Mouse (Mus musculus): Measurements from ENCODE around the gene Wdr24. TPM values are rescaled to one million over a fixed set of nuclear protein-coding genes. Genes with fewer than 3 reads are reported as not detected.

The Wdr24 gene
- total RNA-seq, 2 experiments from 2014 or later, result 20.4 to 24.6 TPM

DNA sequence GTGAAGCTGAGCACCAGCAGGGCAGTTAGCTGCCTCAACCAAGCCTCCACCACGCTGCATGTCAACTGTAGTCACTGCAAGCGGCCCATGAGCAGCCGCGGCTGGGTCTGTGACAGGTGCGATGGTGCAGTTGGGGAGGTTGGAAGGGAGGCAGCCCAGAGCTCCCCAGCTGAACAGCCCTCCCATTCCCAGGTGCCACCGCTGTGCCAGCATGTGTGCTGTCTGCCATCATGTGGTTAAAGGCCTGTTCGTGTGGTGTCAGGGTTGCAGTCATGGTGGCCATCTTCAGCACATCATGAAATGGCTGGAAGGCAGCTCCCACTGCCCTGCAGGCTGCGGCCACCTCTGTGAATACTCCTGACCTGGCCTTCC lies 4.8 kb downstream of the Wdr24 start:
- intact Hi-C loops (cut with DNase I), result no loop called here
- peak in 1 of 2 experiments; percentile 45 for DNase-seq (ENCODE audit: extremely low spot score in 1 of 2, low spot score in 2 of 2)

DNA sequence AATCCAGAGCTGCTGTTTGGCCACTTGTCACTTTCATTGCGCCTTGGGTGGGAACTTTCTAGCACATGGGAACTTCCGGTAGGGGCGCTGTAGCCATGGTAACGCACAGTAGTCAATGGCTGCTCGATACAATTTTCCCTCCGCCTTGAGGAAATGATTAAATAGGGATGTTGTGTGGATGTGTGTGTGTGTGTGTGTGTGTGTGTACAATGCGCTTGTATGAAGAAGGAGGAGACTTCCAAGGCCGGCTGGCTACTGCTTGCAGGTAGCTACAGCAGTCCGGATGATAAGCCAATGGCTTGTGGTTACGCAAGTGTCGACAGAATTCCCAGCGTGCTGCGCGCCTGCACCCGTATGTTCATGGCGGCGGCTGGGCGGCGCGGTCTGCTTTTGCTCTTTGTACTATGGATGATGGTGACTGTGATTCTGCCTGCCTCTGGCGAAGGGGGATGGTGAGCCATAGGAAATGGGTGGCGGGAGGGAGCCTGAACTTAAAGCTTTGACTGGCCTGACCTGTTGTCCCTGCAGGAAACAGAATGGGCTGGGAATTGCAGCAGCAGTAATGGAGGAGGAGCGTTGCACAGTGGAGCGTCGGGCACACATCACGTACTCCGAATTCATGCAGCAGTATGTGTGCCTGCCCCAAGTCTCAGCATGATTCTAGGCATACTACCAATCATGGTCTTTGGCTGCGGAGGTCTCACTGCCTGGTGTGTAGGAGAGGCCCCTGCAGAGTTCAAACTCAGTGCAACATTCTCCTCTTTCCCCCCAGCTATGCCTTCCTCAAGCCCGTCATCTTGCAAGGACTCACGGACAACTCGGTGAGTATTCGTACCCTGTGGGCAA lies 5.5 kb downstream of the Wdr24 start, which contains the start of gene Jmjd8:
TSS of gene Jmjd8 (plus strand) at position 156 of the 846 bp plus-strand sequence.
- peak; percentile 78 to 87 for DNase-seq (ENCODE audit: extremely low spot score in 1 of 2, low spot score in 2 of 2)
- intact Hi-C loops (cut with DNase I), result no loop called here

DNA sequence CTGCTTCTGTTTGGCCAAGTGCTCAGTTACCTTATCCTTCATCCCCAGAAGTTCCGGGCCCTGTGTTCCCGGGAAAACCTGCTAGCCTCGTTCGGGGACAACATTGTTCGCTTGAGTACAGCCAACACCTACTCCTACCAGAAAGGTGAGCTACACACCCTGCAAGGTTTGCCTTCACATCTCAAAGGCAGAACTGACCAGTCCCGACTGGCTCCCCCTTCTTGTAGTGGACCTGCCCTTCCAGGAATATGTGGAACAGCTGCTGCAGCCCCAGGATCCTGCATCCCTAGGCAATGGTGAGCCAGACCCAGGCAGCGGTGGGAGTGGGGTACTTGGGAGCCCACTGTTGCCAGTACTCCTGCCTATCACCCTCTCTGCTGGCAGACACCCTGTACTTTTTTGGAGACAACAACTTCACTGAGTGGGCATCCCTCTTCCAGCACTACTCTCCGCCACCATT lies 6.2 kb downstream of the Wdr24 start:
- DNase-seq (ENCODE audit: extremely low spot score in 1 of 2, low spot score in 2 of 2), result peak in 1 of 2 experiments; percentile 26
- intact Hi-C loops (cut with DNase I), result no loop called here

DNA sequence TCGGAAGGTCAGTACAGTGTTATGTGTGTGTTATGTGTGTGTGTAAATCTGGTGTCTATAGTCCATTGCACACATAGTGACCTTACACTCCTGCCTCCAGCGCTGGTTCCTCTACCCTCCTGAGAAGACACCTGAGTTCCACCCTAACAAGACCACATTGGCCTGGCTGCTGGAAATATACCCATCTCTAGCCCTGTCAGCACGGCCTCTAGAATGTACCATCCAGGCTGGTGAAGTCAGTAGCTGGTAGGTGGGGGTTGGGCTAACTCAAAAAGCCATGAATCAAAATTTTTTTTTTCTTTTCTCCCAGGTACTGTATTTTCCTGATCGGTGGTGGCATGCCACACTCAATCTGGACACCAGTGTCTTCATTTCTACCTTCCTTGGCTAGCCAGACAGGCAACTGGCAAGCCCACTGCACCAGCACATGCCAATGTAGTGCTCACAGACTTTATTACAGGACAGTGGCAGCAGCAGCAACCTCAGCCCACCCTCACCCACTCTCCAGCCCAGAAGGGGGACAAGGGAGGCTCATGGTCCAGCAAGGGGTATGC lies 6.8 kb downstream of the Wdr24 start:
- intact Hi-C loops (cut with DNase I), result no loop called here
- DNase-seq (ENCODE audit: extremely low spot score in 1 of 2, low spot score in 2 of 2), result no peak

DNA sequence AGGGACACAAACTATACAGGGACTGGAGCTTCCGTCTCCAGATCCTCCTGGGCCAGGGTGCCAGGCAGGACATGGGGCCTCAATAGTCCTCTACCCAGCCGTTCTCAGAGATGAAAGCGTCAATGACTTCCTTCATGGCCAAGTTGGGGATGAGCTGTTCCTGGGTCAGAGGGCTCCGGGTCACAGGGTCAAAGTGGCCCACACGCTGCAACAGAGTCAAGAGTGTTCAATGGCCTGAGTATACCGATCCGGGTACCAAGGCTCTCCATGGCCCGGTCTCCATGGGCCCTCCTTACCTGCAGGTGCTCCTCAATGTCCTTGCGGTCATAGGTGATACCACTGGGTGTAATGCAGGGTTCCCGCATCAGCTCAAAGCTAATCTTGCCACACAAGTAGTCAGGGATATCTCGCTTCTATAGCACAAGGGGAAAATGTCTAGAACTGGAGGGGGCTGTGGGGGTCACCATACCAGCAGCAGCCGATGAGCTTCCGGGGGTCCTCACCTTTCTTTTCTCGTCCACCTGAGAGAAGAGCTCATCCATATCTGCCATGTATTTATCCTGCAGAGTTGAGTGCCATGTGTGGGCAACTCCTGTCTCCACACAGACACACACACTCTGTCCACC lies 7.5 kb downstream of the Wdr24 start:
- no peak for DNase-seq (ENCODE audit: extremely low spot score in 1 of 2, low spot score in 2 of 2)
- intact Hi-C loops (cut with DNase I), result no loop called here

DNA sequence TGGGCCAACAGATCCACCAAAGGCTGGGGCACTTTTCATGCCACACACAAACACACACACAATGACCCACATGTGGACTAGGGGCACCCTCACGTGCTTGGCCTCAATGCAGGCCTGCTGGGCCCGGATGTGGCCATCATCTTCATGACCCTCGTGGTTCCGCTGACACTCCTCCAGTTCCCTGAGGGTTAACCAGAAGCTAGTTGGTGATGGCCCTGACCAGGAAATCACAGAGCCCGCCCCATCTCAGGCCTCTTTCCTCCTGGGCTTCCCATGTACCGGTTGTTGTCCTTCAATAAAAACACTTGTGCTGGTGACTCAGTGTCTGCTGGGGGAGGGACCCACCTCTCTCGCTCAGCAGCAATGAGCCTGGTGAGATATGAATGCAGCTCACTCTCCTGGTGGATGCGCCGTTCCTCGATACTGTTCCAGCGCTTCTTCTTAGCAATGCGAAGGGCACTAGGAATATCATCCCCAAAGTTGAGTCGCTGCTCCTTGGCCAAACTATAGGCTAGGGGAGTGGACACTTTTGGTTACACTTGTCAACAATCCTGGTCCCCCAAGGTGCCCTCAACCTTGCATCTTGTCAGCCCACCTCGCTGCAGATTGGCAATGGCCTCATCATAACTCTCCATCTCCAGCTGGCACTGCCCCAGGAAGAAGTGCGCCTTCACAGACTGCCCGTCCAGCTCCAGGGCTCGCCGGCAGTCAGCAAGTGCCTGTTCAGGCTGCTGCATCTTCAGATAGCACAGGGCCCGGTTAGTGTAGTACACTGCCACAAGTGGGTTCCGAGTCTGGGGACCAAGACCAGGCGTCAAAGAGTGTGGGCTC lies 8.2 kb downstream of the Wdr24 start:
- intact Hi-C loops (cut with DNase I), result no loop called here
- DNase-seq (ENCODE audit: extremely low spot score in 1 of 2, low spot score in 2 of 2), result peak in 1 of 2 experiments; percentile 70

DNA sequence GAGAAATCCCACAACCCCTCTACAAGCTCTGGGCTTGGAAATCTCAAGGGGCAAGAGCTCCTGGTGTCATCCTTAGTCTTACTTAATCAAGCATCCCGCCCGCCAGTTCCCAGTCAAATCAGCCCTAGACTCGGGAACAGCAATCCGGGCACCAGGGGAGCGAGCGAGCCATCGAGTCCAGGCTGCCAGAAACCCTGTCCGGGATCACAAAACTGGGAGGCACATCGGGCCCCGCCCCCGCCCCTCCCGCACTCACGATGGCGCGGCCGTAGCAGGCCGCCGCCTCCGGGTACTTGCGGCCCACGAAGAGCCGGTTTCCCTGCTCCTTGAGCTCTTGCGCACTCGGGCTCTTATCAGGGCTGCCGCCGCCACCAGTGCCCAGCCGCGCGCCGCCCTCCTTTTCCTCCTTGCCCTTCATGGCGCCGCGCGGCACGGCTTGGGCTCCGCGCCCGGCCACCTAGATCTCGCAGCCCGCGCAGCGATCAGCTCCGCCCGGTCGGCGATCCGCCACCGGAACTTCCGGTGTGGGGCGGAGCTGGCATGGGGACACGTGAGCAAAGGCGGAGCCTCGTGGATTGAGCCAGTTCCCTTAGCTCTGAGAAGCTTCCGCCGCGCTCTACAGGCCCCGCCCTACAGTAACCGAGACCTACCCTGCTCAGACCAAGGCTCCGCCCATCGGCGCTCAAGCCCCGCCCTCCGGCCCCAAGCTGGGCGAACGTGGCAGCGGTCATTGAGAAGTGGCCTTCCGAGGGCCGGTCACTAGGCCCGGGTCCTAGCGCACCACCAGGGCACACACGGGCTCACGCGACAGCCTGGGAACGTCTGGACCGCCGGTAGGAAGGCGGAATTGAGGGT lies 9.2 kb downstream of the Wdr24 start:
- intact Hi-C loops (cut with DNase I), result no loop called here
- DNase-seq (ENCODE audit: extremely low spot score in 1 of 2, low spot score in 2 of 2), result peak; percentile 98 to 100

DNA sequence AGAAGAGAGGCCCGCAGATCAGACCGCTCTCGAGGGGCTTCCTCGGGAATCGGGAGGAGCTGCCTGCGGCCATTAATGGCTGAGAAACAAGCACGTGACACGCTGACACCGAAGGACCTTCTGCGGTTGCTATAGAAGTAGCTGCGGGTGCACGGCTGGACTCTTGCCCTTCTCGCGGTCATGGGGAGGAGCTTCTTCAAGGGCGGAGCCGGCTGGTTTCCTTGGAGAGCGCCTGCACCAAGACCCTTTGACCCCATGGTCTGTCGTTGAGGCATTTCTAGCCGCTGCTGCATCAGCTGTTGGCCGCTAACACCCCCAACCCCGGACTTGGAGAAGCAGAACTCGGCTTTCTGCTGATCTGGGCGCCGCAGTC lies 9.8 kb downstream of the Wdr24 start, which contains the start of gene Stub1:
TSS of gene Stub1 (minus strand) at position 114 of the 373 bp plus-strand sequence.
- intact Hi-C loops (cut with DNase I), result no loop called here
- DNase-seq (ENCODE audit: extremely low spot score in 1 of 2, low spot score in 2 of 2), result peak; percentile 87 to 93

DNA sequence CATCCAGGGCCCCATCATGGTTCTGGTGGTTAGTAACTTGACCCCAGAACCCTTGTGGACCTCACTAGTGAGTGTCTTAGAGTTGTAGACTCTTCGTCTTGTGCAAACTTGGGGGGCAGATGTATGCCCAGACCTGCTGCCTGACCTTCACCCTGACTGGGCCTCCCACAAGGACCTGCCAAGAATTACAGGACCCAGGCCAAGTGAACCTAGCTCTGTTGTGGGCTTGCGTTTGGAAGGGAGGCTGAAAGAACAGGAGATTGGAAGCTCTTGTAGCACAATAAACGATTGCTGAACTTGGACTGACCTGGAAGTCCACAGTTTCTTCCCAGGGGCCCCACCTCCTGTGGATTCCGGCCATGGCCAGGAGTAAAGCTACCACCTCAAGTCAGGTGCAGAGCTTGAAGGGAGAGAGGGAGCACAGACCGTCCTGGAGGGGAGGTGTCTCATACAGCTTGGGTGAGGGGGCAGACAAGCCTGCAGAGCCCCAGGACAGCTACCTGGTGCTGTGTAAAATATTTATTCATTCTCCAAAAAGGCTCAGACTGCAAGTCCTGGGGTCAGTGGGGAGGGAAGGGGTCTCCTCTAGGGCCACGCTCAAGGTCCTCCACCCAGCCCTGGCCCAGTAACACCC lies 10.7 kb downstream of the Wdr24 start:
- peak in 1 of 2 experiments; percentile 32 for DNase-seq (ENCODE audit: extremely low spot score in 1 of 2, low spot score in 2 of 2)
- intact Hi-C loops (cut with DNase I), result no loop called here

DNA sequence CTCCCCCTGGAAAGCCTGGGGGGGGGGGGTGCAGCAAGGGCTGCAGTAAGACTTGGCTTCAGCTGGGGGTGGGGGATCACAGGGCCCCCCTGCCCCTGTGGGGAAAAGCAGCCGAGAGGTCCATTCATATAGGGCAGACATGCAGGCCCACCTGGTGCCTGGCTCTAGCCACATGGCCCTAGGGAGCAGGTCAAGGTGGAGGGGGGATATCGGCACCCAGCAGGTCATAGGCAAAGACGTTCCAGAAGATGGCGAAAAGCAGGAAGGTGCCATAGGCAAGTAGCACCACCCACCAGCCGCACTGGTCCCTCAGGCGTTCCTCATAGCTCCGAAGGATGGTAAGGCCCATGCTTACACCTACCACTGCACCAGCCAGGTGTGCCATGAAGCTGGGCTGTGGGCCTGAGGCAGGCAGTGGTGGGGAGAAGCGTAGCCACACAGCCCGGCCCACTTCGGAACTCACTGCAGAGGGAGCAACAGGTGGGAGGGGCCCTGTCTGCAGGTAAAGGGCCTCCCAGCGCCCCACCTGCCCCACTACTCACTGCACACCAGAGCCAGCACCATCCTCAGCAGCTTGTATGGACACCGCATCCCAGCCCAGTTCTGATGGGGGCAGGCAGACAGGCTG lies 11.3 kb downstream of the Wdr24 start:
- intact Hi-C loops (cut with DNase I), result no loop called here

DNA sequence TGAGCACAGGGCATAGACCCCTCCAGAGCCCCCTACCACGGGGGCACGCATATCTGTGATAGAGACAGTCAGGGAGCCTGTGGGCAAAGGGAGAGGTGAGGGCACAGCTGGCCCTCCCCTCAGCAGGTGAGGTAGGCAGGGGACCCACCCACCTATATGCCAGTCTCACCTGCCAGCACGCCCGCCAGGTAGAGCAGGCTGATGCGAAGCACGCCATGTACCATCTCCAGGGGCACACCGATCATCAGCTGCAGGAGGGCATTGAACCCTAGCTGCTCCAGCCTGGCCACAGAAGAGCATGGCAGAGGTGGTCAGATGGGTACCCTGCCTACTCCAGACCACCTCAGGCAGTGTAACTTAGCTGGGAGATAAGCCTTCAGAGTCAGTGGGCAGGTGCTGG lies 11.9 kb downstream of the Wdr24 start:
- DNase-seq (ENCODE audit: extremely low spot score in 1 of 2, low spot score in 2 of 2), result no peak
- intact Hi-C loops (cut with DNase I), result no loop called here

More for the DNA sequence above, 11.3 kb downstream of the Wdr24 start:
- no peak for DNase-seq (ENCODE audit: extremely low spot score in 1 of 2, low spot score in 2 of 2)

DNA sequence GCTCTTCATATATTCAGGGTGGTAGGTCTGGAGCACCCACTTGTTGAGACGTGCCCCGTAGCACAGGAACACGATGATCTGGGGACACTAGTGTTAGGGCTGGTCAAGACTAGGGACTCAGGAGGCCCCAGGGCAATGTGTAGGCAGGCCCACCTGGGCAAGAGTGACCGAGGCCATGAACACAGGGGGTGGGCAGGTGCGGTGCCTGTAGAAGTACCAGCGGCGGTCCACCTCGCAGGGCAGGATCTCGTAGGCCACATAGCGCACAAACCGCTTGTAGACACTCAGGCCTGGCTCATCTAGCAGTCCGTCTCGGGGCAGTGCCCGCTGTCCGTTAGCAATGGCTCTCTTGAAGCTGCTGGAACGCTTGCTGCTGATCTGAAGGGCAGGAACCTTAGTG lies 12.4 kb downstream of the Wdr24 start:
- peak in 1 of 2 experiments; percentile 39 for DNase-seq (ENCODE audit: extremely low spot score in 1 of 2, low spot score in 2 of 2)
- intact Hi-C loops (cut with DNase I), result no loop called here

DNA sequence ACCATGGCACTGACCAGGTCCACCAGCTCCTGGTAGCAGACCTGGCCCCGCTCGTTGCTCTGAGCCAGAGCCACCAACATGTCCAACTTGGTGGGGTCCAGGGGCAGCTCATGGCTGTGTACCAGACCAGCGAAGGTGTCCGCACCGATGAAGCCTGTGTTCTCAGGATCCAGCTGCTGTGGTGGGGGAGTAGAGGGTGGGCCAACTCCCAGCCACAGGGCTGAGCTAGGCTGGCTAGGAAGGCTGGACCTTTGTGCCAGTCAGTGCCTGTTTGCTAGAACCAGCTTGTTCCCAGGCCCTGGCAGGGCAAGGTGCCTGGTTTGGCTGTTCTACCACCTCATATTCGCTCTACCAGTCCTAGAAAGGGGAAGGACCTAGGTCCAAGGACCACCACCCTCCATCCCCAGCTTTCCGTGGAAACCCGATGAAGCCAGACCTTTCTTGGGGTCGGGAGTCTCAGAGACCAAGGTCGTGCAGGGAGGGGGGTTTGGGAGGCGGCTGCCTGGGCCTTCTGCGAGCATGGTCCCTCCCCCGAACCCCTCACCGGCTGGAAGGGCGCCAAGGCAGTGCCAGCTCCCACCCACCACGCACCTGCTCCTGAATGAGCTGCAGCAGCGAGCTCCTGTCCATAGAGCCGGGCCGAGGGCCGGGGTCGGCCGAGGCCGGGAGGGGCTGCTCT lies 13.1 kb downstream of the Wdr24 start:
- intact Hi-C loops (cut with DNase I), result no loop called here
- peak in 1 of 2 experiments; percentile 37 for DNase-seq (ENCODE audit: extremely low spot score in 1 of 2, low spot score in 2 of 2)

DNA sequence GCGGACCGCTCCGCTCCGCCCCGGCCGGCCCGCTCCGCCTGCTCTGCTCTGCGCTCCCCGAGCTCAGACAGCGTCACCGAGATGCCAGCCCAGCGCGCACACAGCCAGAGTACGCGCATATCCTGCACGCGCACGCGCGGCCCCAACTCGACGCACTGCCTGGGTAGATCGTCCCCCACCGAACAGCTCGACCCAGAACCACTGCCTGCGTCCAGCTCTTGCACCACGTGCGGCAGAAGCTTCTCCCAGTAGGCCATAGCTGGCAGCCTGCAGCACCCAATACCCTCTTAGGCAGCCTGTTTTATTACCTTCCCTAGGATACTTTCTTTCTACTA lies 13.6 kb downstream of the Wdr24 start, which contains the start of gene Rhbdl1:
TSS of gene Rhbdl1 (minus strand) at position 220 of the 335 bp plus-strand sequence.
- intact Hi-C loops (cut with DNase I), result no loop called here
- DNase-seq (ENCODE audit: extremely low spot score in 1 of 2, low spot score in 2 of 2), result peak; percentile 82 to 89

DNA sequence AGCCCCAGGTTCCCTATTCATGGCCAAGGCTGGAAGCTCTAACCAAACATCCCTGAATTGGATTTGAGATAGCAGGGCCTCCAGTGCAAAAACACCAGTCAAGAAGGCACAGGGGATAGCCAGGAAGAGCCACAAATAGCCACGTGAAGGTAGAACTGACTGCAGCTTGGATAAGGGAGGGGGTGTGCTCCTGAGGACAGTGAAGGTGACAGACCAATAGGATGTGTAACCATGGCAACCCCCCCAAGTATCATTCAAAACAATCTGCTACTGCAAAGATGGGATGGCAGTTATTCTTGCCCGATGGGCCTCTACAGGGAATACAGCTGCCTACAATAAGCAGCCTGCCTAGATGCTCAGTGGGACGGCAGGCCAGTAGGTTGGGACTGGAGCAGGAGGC lies 14.1 kb downstream of the Wdr24 start:
- intact Hi-C loops (cut with DNase I), result no loop called here
- DNase-seq (ENCODE audit: extremely low spot score in 1 of 2, low spot score in 2 of 2), result no peak

DNA sequence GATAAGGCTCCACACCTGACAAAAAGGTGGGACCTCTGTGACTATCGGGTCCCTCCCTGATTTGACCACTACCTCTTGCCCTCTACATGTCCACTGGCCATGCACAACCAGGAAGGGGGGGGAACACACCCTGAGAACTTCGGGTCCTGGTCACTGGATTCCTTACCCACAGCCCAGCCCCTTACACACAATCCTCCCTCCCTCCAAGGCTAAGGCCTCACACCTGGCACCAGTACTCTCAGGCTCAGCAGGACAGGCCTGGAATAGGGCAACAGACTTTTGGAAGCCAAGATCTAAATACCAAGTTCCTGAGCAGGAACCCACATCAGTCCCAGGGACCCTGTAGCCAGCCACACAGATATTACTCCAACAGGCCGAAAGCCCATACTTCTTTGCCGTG lies 15.5 kb downstream of the Wdr24 start:
- intact Hi-C loops (cut with DNase I), result no loop called here

More for the DNA sequence above, 15.5 kb downstream of the Wdr24 start:
- no peak for DNase-seq (ENCODE audit: extremely low spot score in 1 of 2, low spot score in 2 of 2)

Data from left cerebral cortex, postnatal 10 days (tissue).